Mouse (Mus musculus) A20 (cell line): ENCODE data around the gene Dhrs7b.
"Not testable (repeated sequence)": the region's sequence is repeated elsewhere in the genome, so short reads cannot be mapped to it uniquely, and the experiment has no call there.

Experiments used
- DNase-seq: peaks from one replicate; pipeline ENCODE4 v3.0.0-alpha.2; 2011; ENCODE audit warnings: low read depth, low spot score

Dhrs7b gene

DNA sequence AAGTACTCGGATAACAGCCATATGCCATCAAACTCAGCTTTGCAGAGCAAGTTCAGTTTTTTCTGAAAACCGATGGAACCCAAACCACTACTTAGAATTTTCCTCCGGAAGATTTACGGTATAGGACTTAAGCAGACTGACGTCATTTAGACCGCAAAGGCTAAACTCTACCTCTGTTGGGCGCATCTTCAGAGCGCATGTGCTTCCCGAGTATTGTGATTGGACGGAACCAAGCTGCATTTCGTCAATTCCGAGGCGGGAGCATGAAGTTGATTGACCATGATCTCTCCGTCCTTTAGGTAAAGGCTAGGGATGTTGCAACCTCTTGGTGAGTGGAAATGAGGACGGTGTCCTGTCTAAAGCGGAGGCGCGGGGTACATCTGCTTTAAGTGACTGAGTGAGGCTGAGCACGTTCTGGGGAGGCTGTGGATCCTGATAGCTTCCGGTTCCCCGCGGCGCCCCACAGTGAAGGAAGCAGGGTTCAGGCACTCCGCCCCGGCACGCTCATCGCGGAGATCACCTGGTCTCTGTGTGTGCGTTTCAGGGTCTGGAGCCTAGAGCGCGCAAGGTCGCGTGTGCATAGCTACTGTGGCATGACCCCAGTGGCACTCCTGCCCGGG lies at the start of gene Dhrs7b:
Gene Dhrs7b (plus strand): TSS at position 199 of the 620 bp plus-strand sequence.
- peak; percentile 97 for DNase-seq

DNA sequence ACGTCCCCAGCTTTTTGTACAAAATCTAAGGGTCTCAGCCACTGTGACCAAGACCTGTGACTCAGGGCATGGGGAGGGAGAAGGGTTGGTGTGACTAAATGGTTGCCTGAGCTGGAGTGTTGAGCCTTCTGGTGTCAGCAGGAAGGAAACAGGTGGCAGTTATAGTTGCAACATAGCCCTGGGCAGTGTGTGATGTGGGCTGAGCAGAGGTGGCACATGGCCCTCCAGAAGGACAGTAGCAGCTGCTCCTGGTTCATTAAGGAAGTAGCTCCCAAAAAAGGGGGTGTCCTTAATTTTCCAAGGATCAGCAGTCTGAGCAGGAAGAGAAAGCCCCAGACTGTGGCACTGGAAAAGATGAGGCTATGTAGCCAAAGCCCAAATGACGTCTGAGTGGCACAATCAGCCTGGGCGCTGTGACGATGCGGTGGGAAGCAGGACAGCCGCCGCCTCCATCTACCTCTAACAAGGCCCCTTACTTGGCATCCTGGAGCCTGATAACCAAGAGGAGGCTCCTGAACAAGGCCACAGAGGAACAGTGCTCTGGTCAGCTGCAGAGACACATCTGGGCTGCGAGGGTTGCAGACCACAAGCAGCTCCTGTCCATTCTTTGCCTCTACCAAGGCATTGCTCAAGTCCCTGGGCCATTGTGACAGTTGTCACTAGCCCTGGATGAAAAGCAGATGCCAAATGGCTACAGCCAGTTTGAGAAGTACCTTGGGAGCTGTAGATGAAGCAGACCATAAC lies 46.1 kb upstream of the Dhrs7b start:
- no peak for DNase-seq

DNA sequence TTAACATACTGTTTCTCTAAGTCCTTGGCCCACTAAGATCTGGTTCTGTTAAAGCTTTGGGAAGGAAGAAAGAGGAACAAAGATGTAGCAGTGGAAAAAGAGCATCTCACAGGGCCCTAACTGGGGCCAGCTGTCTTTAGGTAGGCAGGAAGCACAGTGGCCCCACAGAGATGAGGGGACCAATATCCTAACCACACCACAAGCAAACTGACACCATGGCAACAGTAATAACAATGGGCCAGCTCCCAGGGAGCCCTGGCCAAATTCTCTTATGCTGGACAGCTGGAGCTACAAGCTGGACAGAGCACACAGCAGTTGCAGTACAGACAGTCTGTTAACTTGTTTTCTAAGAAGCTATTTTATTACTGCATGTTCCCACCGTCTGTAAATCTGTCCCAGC lies 42.8 kb upstream of the Dhrs7b start:
- DNase-seq = no peak

DNA sequence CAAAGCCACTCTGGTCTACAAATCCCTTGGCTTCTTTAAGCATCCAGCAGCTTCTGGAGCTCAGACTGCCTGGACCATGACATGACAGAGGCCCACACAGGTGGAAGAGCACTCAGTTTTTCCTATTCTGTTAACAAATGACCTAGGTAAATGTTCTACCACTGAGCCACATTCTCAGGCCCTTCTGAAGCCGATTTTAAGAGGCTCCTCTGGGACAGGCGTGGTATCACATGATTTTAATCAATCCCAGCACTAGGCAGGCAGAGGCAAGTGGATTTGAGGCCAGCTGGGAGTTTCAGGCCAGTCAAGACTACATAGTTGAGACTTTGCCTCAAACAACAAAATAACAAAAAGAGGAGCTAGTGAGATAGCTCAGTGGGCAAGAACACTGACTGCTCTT lies 40.0 kb upstream of the Dhrs7b start:
- DNase-seq = no peak

DNA sequence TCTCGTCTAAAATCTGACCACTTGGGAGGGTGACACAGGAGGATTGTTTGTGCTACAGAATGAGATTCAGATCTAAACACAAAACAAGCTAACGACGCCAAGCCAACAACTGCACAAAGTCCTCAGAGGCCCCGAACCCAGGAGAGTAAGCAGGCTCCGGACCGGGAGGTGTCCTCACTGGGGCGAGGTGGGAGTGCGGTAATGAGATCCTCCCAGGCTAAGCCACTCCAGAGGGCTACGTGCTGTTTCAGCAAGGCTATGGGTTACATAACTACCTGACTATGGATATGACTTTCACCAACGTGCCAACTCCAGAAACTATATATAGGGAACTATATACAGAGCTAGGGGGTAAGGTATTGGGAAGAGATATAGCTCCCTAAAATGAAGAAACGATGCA lies 34.1 kb upstream of the Dhrs7b start:
- DNase-seq = no peak

DNA sequence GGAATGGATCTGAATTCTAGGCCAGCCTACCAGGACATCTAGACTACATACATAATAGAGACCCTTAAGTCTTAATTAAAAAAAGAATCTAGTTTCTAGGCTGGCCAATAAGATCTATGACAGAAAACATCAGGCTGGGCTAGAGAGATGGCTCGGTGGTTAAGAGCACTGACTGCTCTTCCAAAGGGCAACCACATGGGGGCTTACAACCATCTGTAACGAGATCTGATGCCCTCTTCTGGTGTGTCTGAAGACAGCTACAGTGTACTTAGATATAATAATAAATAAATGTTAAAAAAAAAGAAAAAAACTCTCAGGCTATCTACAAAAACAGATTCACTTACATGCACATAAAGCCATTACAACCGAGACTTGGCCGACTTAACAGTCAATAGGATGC lies 30.5 kb upstream of the Dhrs7b start:
- DNase-seq = no peak

DNA sequence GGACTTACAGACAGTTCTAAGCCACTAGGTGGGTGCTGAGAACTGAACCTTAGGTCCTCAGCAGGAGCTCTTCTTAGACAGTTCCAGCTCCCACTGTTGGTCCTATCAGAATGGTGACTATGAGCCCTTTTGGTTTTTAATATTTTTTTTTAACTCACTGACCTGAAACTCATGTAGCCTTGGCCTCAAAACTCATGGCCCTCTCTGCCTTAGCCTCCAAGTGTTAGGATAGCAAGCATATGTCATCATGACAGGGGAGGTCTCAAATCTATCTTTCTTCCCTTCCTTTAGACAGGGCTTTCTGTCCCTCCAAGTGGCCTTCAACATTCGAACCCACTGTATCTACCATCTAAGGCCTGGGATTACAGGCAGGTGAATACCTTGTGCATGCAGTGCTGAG lies 29.5 kb upstream of the Dhrs7b start:
- no peak for DNase-seq

DNA sequence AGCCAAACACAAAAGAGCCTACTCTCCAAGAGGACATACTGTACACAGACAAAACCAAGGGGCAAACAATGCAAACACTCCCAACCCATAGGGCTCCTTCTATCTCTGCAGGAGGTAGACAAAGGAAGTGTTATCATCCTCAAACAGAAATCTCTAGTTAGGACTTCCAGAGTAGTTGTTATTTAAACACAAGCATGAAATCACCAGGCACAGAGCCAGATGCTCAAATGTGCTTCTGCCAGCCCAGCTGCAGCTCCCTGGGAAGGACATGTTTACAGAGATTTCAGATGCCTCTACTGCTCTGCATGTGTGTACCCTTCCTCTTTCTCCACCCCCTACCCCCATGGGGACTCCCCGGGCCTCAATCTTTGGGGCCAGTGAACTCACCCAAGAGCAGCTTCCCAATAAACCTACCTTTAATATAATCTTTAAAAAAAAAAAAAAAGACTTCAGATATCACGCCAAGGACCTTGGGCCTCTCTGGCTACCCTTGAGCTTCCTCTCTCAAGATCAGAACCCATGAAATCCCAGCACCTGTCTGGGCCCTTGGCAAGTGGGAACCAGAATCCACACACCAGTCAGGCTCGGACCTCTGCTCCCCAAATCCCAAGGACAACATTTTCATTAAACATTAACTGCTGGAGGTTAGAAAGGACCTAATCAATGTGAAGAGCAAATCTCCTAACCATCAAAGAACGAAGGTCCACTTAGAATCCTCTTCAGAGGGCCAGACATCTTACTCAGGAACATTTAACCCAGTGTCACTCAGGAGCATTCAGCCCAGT lies 22.0 kb upstream of the Dhrs7b start:
- peak; percentile 34 for DNase-seq

DNA sequence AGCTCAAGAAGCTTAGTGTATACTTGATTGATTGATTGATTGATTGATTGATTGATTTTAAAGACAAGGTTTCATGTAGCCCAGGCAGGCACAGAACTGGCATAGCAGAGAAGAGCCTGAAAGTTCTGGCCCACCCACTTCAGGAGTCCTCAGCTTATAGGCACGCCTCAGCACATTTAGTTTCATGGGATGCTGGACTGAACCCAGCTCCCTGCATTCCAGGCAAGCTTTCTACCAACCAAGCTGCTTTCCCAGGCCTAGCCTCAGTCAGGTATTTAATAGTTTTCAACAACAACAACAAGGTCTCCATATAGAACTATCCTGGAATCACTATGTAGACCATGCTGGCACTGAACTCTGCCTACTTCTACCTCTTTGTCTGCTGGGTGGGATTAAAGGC lies 20.9 kb upstream of the Dhrs7b start:
- peak; percentile 21 for DNase-seq

DNA sequence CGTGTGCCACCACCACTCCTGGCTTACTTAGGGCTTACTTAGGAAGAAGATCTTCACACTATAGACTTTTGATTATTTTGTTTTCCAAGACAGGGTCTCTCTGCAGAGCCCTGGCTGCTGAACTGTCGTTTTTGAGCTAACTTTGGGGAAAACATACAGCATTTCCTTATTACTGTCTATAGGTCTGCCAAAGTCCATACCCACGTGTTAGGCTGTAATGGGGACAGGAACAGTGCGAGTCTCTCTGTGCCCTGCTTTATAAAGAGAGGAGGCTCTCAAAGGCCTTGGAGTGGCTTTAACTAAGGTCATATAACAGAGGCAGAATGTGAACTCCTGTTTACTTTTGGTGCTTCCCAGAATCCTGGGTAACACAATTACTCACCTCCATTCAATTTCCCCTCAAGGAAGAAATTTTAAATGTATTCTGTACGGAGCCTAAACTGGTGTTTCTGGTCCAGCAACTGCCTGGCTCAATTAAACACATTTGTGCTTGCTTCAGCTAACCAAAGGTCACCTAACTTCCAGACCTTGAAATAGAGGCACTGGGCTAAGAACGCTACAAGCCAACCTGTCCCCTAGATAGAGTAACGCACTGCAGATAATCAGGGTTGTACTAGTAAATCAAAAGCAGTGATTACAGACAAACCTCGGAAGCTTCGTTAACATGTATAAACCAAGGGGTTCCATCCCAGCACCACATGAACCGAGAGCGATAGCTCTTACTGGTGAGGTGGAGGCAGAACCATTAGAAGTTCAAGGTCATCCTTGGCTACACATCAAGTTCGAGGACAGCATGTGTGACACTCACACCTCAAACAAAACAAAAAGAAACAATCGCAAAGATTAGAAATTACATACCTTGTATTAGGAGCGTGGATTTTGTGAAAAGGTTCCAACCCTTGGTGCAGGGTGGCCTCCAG lies 20.1 kb upstream of the Dhrs7b start:
- peak; percentile 33 for DNase-seq

DNA sequence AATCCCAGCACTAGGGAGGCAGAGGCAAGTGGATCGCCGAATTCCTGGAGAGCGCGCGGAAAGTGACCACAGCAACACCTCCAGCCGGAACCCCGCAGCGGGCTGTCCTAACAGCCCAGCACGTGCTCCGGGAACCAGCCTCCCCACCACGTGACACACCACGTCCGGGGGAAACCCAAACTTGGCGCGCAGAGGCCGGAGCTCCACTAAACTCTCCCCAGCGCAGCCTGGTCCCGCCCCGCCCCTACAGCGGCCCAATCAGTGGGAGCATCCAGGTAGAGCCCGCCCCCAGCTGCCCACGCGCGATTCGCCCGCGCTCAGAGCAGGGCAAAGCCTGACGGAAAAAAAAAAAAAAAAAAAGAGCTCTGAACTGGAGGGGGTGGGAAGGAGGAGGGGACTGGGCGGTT lies 19.4 kb upstream of the Dhrs7b start:
- peak; percentile 97 for DNase-seq

DNA sequence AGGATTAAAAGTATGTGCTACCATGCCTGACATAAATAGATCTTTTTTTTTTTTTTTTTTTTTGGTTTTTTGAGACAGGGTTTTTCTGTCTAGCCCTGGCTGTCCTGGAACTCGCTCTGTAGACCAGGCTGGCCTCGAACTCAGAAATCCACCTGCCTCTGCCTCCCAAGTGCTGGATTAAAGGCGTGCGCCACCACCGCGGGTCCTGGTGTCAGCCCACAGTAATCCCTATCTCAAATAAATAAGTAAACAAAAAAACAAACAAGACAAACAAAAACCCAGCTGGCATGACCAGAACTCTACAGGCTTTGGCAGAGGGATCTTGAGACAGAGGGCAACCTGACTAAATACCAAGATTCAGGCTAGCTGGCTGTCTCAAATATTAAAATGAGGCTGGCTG lies 18.8 kb upstream of the Dhrs7b start, which contains the start of gene Shmt1:
Gene Shmt1 (minus strand): TSS at position 101 of the 400 bp plus-strand sequence.
- DNase-seq = not testable (repeated sequence)

DNA sequence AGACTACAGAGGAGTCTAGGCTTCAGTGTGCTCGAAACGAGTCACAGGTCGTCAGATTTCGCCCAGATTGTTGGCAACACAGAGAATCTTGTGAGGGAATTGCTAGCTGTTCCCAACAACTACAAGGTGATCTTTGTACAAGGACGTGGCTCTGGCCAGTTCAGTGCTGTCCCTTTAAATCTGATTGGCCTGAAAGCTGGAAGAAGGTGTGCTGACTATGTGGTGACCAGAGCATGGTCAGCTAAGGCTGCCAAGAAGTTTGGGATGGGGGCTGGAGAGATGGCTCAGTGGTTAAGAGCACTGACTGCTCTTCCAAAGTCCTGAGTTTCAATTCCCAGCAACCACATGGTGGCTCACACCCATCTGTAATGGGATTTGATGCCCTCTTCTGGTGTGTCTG lies 14.0 kb upstream of the Dhrs7b start:
- no peak for DNase-seq

DNA sequence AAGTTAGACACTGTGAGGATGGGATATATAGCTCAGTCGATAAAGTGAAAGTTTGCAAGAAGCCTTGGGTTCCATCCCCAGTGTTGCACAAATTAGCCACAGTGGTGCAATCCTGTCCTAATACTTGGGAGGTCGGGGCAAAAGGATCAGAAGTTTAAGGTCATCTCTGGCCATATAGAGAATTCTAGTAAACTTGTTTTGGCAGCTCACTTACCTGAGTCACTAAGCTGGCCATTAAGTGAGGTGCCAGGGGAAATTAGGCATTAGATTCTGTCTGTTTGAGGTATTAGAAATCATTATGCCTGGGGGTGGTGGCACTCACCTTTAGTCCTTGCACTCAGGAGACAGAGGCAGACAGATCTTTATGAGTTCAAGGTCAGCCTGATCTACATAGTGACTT lies 6.7 kb upstream of the Dhrs7b start:
- no peak for DNase-seq

DNA sequence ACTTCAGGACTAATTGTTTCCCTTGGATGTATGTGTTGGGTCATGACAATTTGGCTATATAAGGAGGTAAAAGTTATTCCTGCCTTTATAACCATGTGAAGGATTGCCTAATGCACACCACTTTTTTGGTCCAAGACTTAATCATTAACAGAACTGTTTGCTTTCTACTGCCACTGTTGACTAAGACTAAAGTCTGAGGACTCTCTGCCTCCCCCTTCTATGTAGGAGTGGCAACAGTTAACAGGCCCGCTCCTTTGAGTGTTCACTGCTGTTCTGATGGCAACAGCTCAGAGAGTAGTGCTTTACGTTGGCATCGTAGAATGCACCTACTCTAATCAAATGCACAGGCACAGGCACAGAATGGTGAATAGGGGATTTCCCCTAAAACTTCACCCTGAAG lies 5.2 kb upstream of the Dhrs7b start:
- DNase-seq = no peak

DNA sequence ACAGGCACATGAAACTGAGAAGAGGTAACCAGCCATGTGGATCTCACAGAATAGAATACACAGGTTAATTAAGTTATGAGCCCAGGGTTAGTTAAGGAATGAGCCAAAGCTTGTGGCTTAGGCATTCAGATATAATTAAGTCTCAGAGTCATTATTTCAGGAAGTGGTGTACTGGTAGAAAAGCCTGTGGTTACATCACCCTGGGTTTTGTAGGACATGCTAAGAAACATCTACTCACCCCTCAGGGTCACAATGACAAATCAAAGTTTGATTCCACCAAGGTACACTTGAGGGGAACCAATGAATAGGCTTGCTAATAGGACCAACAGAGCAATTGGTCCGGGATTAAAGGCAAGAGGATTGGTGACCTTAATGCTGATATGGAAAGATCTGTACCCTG lies 3.7 kb upstream of the Dhrs7b start:
- no peak for DNase-seq

DNA sequence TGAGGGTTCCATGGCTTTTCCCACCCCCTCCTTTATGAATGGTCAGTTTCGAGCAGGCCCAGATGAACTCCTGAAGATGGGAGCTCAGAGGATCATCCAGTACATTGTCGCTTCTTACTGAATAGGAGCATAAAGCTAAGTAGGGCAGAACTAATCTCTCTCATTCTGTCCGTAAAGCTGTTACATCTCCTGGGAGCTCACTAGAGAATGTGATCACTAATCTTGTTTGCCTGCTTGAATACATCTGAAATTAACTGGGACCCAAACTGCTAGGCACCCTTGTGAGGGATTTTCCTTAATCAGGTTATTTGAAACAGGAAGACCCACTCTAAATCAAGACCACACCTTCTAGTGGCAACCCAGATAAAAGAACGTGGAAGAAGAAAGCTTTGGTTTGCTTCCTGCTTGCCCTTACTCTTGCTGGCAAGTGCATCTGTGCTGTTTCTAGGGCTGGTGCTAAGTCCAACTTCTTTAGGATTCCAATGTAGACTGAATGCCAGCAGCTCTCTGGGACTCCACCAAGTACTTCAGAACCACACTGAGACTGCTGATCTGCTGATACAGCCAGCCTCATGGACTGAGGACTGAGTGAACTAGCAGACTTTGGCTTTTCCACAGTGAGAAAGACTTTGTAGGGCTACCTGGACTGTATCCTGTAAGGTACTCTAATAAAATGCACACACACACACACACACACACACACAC lies 3.0 kb upstream of the Dhrs7b start:
- no peak for DNase-seq

DNA sequence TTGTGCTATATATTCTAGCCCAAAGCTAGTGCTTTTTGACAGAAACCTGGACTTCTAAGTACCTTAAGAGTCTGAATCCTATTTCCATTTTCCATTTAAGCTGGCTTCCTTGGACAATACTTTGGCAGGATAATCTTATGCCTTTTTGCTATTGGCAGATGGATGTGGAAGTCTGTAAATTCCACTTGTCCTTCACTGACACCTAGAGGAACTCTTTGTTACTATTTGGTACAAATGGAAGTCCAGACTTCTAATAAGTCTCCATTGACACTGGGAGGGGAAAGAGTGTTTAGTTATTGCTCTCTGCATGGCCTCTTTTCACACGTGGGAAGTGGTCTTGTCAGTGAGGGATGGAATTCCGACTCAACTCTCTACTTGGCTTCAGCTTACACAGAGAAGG lies 1.5 kb upstream of the Dhrs7b start:
- no peak for DNase-seq

DNA sequence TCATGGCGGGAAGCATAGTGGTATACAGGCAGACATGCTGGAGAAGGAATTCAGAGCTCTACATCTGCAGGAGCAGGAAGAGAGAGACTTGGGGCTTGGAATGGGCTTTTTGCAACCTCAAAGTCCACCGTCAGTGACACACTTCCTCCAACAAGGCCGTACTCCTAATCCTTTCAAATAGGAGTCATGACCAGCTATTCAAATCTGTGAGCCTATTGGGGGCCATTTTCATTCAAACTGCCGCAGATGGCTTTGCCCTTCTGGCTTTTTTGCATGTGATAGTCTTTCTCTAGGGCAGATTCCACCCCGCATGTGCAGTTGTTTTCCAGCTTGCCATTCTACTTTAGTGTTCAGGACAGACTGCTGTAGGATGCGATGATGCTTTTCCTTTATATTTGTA lies 6.5 kb downstream of the Dhrs7b start:
- DNase-seq = no peak

DNA sequence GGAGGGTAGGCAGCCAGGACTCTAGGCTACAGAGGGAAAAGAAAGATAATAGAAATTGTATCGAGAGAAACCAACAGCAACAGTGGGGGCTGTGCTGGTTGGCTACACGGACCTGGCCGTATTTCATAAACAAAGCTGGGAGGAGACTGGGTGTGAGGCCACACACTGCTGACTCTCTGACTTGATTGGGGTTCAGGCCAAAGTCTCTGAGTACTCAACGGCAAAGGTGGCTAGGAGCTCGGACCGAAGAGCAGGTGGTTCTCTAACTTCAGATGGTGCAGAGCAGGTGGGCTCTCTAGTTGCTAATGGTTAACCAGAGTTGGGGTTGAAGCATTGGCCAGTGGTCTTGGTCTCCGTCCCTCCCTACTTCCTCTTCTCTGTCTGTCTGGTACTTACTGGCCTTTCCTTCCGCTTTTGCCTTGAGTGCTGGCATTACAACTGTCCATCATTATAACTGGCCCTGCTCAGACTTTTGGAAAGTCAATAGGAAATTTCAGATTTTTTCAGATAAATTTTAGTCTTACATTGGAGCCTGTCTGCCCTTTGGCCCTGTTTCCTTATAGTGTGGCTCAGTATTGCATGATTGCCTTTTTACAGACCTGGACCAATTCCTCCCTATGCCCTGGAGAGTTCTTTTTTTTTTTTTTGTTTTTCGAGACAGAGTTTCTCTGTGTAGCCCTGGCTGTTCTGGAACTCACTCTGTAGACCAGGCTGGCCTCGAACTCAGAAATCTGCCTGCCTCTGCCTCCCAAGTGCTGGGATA lies 7.4 kb downstream of the Dhrs7b start:
- no peak for DNase-seq
